Mouse (Mus musculus): ENCODE measurements around the gene Phf24.
A peak's percentile ranks its signal among the peaks of the same experiment; 100 is the strongest.
"Not testable (repeated sequence)": the region's sequence is repeated elsewhere in the genome, so short reads cannot be mapped to it uniquely, and the experiment has no call there.

The Phf24 gene

DNA sequence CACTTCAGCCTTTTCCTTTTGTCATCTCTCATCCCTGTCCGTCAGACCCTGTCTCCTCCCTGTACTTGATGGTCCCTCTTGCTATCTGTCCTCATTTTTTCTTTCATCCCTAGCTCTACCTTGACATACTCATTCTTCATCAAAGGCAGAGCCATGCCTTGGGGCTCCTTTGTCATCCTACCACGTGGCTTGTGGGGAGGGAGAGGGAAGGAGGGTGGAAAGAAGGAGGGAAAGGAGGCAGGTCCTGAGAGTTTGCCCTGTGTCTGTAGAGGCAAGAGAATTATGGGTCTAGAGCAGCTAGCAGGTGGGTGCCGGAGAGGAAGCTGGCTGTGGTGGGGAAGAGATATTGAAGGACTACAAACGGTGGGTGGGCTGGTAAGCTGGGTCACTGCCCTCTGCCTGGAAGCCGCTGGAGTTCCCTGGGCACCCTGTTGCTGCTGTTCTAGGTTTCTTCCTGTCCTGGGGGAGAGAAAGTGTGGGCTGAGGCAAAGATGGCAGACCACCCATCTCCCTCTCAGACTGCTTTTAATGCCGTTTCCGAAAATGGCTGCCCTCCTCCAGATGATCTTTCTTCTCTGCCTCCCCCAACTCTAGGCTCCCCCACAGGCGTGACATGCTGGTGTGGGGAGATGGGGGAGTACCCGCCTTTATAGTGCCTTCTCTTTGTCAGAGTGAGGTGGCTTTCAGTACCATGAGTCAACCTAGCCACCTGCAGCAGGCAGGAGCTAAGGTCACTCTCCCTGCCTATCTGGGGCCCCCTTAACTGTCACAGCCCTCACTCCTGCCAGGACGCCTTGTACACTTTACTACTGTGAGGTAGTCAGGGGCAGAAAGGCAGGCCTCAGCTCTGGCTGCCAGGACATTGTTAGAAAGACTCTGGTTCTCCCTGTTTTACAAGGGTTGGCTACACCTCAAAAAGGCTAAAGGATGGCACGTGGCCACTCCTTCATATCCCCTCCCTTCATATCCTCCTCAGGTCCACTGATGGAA is 35.0 kb downstream of the Phf24 start:
- no peak for DNase-seq

DNA sequence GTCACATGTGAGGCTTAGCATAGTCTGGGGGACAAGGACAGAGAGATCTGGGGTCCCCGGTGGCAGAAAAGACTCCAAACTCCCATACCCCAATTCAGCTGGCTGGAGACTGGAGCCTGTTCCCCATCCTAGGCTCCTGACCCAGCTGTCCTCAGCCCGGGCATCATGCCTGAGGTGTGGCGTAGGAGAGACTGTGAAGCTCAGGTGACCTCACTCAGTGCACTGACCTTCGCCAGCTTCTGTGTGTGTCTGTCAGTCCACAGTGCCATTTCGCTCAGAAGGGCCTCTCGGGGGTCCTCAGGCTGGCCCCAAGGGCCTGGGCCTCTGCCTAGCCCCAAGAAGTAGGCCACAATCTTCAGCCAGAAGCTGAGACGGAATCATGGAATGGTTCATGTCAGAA is 36.1 kb downstream of the Phf24 start:
- DNase-seq, result no peak

DNA sequence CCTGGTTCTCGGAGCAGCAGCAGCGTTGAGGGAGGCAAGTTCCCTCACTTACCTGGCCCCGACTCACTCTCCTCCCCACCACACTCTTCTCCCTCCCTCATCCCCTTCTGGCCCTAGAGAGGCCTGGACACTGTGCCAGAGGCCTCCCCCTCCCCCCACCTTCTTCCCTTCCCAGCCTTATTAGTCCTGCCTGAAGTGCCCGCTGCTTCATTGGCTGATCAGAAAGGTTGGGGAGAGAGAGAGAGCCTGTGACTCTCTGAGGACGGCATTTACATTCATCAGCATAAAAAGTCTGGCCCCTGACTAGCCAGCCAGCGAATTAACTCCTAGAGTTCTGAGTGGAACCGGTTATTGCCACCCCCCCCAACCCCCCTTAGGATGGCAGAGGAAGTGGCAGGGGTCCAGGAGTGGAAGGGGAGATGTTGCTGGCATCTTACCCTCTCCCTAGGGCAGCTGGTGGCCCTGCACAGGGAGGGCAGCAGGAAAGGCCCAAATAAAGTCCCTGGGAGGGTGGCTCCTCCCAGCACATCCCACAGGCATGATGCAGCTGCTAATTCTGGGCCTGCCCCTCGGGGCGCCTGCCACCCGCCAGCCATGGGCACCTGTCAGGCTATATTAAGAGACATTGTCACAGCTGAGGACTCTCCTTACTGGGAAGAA is 37.1 kb downstream of the Phf24 start:
- peak; percentile 48 for DNase-seq

DNA sequence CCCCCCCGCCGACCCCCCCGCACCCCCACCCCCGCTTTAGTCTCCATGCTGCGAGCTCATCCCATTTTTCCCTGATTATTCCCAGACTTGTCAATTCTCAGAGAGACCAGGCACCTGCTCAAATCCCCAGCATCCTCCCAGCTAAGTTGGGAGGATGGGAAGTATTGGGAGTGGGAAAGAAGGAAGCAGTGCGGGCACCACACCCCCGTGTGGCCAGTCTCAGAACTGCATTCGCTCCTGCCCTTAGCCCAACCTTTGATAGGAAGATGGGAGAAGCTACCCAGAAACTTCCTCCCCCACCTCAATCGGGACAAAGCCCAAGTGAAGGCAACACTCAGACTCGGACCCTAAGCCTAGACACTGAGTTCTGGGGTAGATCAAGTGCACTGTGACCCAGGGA is 37.8 kb downstream of the Phf24 start:
- DNase-seq, result peak; percentile 69

DNA sequence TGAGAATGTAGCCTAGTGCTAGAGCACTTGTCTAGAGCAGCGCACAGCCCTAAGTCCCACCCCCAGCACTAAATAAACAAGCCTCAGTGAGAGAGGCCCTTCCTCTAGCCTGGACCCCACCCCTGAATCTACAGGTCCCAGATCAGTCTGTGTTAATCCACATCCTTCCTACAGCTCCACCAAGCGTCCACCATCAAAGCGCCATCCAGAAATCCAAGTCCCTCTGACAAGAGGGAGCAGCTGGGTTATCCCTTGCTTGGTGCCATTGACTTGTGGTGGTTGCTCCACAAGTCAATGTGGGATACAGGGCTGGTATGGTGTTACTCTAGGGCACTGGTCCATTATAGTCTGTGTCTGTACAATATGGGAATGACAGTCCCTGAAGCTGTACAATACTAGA is 38.7 kb downstream of the Phf24 start:
- no peak for DNase-seq

DNA sequence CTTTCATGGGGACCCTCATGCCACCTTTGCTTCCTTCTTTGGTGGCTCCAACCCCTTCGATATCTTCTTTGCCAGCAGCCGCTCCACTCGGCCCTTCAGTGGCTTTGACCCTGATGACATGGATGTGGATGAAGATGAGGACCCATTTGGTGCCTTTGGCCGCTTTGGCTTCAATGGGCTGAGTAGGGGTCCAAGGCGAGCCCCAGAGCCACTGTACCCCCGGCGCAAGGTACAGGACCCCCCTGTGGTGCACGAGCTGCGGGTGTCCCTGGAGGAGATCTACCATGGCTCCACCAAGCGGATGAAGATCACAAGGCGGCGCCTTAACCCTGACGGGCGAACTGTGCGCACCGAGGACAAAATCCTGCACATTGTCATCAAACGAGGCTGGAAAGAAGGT is 40.1 kb downstream of the Phf24 start:
- no peak for DNase-seq

DNA sequence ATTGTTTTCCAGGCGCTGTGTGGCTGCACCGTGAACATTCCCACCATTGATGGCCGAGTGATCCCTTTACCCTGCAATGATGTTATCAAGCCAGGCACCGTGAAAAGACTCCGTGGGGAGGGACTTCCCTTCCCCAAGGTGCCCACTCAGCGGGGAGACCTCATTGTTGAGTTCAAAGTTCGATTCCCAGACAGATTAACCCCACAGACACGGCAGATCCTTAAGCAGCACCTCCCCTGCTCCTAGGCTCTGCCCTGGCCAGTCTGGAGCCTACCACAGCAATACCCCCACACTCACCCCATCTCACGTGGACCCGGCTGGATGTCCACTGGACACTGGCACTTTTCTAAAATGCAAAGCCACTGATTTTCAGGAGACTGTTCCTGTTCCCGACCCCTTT is 40.8 kb downstream of the Phf24 start:
- DNase-seq, result no peak

DNA sequence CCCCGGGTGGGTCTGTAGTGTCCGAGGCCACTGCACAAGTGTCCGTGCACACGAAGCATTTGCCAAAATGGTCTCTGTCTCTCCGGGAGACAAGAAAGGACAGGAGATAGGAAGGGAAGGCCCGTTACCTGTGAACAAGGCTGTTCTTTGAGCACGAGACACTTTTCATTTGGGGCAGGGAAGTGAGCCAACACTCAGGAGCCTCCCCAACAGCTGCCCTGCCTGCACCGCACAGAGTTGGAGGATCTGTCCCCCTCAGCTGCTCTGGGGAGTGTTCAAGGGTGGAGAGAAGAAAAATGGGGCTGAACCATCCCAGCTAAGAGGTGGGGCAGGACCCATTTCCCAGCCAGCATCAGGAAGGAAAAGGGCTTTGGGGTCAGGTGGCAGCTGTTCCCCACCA is 41.5 kb downstream of the Phf24 start:
- DNase-seq, result peak; percentile 10

DNA sequence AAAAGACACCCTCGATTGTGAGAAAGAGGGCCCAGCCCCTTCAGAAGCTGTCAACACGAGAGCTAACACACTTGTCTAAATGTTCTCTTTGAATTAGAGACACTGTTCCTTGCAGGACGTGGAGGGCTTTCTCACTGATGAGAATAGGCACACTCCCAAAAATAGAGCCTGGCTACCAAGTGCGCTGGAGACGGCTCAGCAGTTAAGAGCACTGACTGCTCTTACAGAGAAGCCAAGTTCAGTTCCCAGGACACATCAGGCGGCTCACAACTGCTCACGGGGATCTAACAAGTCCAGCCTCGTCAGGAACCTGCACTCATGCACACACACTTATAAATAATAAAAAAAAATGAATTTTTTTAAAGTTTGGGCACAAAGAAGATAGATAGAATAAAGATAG is 42.5 kb downstream of the Phf24 start:
- DNase-seq, result peak; percentile 5

DNA sequence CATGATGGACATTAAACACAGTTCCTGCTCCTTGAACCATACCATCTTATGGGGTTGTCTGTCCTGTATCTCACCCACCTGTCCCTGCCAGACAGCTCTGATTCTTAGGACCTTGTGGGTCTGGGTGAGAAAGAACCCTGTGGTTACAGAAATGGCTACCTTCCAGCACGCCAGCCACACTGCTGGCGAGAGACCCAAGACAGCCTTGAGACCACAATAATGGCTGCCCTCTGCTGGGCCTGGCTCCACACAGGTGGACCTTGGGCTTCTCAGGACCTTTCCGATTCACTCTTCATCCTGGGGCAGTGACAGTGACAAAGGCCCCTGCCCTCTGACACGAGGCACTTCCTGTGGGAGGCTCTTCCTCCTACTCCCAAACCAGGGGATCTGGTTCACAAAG is 42.9 kb downstream of the Phf24 start:
- DNase-seq, result peak; percentile 19

DNA sequence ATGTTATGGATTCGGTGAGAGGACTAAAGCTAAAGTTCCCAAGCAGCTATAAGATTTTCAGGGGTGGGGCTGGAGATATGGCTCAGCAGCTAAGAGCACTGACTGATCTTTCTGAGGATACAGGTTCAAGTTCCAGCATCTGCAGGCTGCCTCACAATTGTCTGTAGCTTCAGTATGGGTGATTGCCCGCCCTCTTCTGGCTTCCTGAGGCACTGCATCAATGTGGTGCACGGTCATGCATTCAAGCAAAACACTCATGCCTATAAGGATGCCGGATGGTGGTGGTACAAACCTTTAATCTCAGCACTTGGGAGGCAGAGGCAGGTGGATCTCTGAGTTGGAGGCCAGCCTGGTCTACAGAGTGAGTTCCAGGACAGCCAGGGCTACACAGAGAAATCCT is 45.1 kb downstream of the Phf24 start:
- DNase-seq, result peak; percentile 64

DNA sequence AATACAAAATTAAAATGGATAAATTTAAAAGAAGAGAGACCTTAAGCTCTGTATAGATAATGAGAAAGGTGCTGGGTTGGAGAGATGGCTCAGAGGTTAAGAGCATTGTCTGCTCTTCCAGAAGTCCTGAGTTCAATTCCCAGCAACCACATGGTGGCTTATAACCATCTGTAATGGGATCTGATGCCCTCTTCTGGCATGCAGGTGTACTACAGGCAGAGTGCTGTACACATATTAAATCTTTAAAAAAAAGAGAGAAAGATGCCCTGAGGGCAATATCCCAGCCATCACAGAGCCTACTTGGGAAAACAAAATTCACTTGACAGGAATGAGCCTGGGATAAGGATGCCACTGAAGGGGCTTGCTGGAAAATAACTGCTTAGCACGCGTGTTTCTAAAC is 47.0 kb downstream of the Phf24 start:
- DNase-seq, result no peak

DNA sequence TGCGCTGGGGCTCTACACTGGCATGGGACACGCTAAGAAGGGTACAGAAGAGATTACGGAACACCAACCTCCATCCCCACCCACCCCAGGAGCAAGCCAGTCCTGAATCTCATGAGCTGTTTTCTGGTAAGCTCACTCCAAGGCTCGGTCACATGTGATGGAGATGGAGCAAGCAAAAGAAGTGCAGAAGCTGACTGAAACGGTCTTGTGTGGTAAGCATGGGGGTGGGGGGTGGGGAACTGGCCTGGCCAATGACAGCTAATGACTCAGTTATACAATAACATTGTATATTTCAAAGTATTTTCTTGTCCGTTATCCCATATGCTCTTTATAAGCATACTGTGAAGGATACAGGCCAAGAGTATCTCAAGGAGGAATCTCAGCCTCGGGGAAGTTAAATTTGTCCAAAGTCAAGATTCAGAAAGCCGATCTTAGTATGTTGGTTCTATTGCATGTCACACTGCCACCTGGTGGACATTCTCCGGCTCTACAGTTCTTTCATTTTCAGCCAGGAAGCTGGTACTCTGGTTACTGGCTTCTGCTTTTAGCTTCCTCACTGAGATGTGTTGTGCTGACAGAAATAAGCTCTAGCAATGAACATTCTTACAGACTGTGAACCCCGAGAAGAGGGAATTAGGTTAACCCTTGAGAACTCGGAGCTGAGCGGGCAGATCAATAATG is 48.7 kb downstream of the Phf24 start:
- peak; percentile 36 for DNase-seq

DNA sequence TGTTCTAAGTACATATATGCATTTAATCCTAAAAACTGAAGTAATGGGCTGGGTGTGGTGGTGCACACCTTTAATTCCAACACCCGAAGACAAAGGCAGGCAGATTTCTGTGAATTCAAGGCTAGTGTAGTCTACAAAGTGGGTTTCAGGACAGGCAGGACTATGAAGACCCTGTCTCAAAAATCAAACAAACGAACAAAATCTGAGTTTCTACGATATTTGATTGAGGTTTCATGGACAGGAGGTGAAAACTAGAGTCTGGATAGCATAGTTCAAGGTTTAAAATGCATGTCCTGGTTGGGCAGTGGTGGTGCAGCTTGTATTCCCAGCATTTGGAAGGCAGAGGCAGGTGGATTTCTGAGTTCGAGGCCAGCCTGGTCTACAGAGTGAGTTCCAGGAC is 52.8 kb downstream of the Phf24 start, which contains the start of gene 1700022I11Rik:
Gene 1700022I11Rik, plus strand, starts transcription at position 301 of the 400 bp plus-strand sequence.
- no peak for DNase-seq

DNA sequence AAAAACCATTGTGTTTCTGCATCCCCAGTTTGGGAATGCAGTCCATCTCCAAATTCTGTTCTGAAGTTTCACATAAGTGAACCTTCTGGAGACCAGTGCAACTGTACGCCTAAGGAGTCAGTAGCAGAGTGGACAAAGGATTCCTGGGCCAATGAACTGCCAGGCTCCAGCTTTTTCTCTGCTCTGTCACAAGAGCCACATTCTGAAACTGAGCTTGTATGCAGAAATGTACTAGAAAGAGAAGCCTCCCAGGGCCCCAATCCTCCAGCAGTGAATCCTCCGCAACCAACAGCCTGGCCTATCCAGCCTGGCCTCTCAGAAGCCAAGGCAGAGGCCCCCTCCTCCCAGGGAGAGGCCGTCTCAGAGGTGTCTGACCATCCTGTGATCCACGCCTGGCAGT is 56.5 kb downstream of the Phf24 start:
- DNase-seq, result no peak

DNA sequence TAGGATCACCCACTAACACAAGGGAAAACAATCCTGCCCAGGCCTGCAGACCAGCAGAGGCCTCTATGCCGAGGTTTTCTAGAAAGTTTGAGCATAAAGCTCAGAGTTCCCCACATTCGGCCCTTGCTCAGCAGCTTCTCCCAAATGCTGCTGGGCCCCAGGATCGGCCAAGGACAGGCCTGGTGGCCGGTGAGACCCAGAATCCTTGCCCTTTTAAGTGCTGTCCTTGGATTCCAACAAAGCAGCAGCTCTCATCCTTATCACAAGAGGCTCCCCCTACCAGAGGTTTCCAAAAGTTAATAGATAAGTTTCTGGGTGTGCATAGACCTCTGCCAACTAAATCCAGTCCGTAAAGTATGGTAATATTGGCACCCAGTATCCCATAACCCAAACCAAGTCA is 57.4 kb downstream of the Phf24 start:
- DNase-seq, result no peak

DNA sequence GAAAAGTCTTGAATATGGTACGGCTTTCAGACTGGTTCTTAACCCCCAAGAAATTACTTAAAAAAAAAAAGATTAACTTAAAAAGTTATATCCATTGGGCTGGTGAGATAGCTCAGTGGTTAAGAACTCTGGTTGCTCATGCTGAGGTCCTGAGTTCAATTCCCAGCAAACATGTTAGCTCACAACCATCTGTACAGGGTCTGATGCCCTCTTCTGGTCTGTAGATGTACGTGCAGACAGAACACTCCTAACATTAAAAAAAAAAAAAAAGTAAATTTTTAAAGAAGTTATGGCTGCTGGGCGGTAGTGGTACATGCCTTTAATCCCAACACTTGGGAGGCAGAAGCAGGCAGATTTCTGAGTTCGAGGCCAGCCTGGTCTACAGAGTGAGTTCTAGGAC is 61.6 kb downstream of the Phf24 start:
- DNase-seq, result no peak

DNA sequence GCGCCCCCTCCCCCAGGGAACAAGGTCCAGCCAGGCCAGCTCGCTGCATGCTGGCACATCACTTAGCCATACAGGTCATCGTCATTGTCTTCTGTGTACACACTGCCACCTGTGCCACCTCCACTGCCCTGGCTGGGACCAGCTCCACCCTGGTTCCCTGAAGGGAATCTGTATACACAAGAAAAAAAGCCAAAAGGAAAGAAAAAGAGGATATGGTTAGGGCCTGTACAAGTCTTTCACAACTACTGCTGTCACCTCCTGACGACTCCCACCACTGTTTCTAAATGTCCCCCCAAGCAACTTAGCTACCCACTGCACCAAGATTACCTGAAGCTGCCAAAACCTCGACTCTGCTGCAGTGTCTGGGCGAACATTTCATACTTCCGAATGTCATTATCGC is 64.0 kb downstream of the Phf24 start:
- DNase-seq, result not testable (repeated sequence)

DNA sequence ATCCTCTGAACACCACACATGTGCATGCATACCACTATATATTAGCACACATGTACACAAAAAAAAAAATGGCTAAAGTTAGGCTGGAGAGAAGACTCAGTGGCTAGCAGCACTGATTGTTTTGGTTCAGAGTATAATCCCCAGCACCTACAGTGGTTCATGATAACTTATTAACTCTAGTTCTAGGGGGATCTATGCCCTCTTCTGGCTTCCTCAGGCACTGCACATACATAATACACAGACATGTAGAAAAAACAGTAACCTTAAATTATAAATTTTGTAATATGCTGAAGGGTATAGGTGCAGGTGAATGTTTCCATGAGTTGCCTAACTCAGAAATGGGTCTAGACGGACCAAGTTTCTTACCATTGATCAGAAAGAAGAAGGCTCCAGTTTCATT is 71.8 kb downstream of the Phf24 start:
- no peak for DNase-seq
